Mouse (Mus musculus): ENCODE measurements at regions not wholly inside any gene's neighbourhood (a gene's known extent, or its start where the extent isn't known, plus 50 kb on each side); places are given as distances from the start of the nearest gene placed in this dataset.

DNA sequence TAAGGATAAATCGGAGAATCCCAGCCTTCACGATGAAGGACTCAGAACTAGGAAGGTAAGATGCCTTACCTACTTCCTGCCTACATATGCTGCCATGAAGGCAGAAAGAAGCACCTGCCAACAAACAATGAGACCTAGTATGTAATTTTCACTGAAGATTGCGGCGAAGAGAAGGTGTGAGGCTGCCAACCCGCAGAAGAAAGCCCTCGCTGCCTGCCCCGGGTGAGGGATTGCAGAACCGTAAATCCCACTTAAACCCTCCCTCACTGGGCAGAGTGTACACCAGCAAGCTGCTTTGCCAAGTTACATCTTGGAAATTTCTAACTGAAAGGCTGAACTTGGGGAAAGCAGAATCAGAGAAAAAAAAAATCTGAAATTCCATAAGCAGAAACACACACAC is 458.4 kb upstream of the 4930412O13Rik start:
- H3K9ac ChIP-seq (replicated peaks; ENCODE audit: low read depth, low read length): no peak overlapping the region
- H3K27me3 ChIP-seq (ENCODE audit: control insufficient read depth, insufficient read depth, low read length): no peaks in the 10 kb centered on the region
- ATAC-seq (ENCODE audit: low read depth): no peak
- no peaks in the 10 kb centered on the region for H3K4me1 ChIP-seq (ENCODE audit: control insufficient read depth, insufficient read depth, low read length)
- 69% methylated on average over 8 of the region's 8 CpGs for whole genome bisulfite sequencing
- H3K27ac ChIP-seq (ENCODE audit: low read depth, low read length): no peak overlapping the region
- H3K4me3 ChIP-seq (ENCODE audit: low read depth, low read length): no peak overlapping the region
- no peaks in the 10 kb centered on the region for H3K9me3 ChIP-seq (ENCODE audit: control insufficient read depth, low read length)
- no peaks in the 10 kb centered on the region for H3K36me3 ChIP-seq (ENCODE audit: control insufficient read depth, insufficient read depth, low read length)
- no peak overlapping the region for H3K4me2 ChIP-seq (ENCODE audit: low read depth, low read length)

DNA sequence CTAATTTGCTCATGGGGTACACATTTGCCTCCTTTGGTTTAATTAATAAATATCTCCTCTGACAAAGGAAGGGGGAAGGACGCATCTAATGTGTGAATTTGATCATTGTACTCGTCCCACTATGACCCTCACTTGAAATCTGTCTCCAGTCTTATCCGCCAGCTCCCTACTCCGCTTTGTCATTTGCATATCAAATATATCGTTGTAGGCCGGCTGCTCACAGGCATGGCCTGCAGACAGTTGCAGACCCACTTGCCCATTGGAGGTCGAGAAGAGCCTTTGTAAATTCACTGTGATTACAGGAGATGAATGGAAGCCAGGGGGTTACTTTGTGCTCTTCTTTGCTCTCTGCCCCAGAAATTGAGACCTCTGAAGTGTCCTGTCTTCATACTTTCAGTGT is 457.5 kb upstream of the 4930412O13Rik start:
- Histone ChIP-seq H3K4me1 (ENCODE audit: control insufficient read depth, insufficient read depth, low read length) (no peaks in the 10 kb centered on the region), H3K27ac (ENCODE audit: low read depth, low read length) (no peak overlapping the region), H3K27me3 (ENCODE audit: control insufficient read depth, insufficient read depth, low read length) (no peaks in the 10 kb centered on the region)

DNA sequence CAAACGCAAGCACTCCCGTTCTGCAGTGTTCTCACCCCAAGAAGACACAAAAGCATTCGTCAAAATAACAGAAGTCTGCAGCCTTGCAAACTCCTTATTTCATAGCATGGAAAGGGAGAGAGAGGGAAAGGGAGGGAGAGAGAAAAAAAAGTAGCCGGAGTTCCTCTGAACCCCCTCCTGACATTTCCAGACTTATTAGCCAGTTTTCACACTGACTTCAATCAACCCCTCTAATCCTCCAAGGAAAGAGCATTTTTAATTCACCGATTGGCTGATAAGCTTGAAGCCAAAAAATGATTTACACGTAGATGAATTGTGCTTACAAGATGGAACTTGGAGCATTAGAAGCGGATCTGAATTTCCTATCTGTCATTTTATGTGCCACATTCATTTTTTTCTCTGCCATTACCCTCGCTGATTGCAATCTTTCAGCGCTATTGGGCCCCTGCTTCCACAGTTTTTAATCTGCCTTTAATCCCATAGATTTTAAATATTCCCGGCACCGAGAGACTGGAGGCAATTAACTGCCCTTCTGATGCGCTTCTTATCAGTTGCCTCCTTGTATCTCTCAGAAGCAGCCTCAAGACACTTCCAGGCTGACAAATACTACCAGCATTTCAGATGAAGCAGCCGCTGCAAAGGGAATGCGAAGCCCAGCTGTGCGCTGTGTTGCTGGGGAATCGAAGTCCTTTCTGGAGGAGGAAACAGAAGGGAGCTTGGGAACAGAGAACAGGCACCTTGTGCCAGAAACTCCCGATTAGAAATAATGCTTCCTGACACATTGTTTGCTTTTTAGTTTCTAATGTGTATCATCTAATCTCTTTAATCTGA is 447.7 kb upstream of the 4930412O13Rik start:
- no peaks in the 10 kb centered on the region for H3K27me3 ChIP-seq (ENCODE audit: control insufficient read depth, insufficient read depth, low read length)
- no peak overlapping the region for H3K4me2 ChIP-seq (ENCODE audit: low read depth, low read length)
- no peak overlapping the region; the same call in 1 of the 2 replicates for H3K27ac ChIP-seq (ENCODE audit: low read depth, low read length)
- 39% methylated on average over 17 of the region's 17 CpGs for WGBS
- H3K4me1 ChIP-seq (ENCODE audit: control insufficient read depth, insufficient read depth, low read length): 0 out of 2 replicates have a peak, but pooled peaks cover 3% of the 10 kb centered on the region
- no peaks in the 10 kb centered on the region for H3K36me3 ChIP-seq (ENCODE audit: control insufficient read depth, insufficient read depth, low read length)
- H3K9me3 ChIP-seq (ENCODE audit: control insufficient read depth, low read length): no peaks in the 10 kb centered on the region
- H3K4me3 ChIP-seq (ENCODE audit: low read depth, low read length): no peak overlapping the region
- no peak for ATAC-seq (ENCODE audit: low read depth)
- no peak overlapping the region for H3K9ac ChIP-seq (replicated peaks; ENCODE audit: low read depth, low read length)

More for the DNA sequence above, 457.5 kb upstream of the 4930412O13Rik start:
- no peak for ATAC-seq (ENCODE audit: low read depth)
- H3K9me3 ChIP-seq (ENCODE audit: control insufficient read depth, low read length): no peaks in the 10 kb centered on the region
- no peak overlapping the region for H3K9ac ChIP-seq (replicated peaks; ENCODE audit: low read depth, low read length)
- no peak overlapping the region for H3K4me3 ChIP-seq (ENCODE audit: low read depth, low read length)
- 16% methylated on average over 7 of the region's 7 CpGs for WGBS
- H3K36me3 ChIP-seq (ENCODE audit: control insufficient read depth, insufficient read depth, low read length): no peaks in the 10 kb centered on the region
- H3K4me2 ChIP-seq (ENCODE audit: low read depth, low read length): no peak overlapping the region

DNA sequence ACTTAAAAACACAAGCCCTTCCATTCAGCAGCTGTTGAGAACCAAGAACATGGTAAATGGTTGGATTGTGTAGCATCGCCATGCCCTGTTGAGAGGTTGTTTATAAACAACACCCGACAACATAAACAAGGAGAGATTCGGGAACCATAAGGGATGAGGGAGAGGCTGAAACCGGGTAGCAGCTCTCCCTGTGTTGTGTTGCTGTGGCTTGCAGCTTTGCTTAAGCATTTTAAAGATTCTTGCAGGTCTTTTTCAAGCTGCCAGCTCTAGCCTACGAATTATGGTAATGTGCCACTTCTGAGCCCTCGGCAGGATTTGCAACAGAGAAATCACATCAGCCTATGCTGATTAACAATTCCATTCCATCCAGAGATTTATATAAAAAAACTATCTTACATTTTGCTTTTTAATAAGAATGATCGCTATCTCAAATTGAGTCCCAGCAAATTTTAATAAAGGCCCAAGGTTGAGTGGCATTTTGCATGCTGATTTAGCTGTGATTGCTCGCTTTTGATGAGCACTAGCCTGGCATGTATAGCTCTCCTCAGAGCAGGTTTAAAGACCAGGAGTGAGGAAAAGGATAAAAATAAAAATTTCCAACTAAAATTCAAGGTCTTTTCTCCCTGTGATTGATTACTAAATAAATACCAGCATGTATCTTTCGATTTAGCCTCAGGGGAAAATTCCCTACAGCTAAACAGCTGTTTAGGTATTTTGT is 445.7 kb upstream of the 4930412O13Rik start:
- Histone ChIP-seq H3K9me3 (ENCODE audit: control insufficient read depth, low read length) (no peaks in the 10 kb centered on the region), H3K4me1 (ENCODE audit: control insufficient read depth, insufficient read depth, low read length) (0 out of 2 replicates have a peak, but pooled peaks cover 3% of the 10 kb centered on the region), H3K4me2 (ENCODE audit: low read depth, low read length) (no peak overlapping the region), H3K4me3 (ENCODE audit: low read depth, low read length) (no peak overlapping the region), H3K27me3 (ENCODE audit: control insufficient read depth, insufficient read depth, low read length) (no peaks in the 10 kb centered on the region), H3K36me3 (ENCODE audit: control insufficient read depth, insufficient read depth, low read length) (no peaks in the 10 kb centered on the region), H3K9ac (replicated peaks; ENCODE audit: low read depth, low read length) (no peak overlapping the region), H3K27ac (ENCODE audit: low read depth, low read length) (no peak overlapping the region)
- ATAC-seq (ENCODE audit: low read depth): no peak
- 55% methylated on average over 9 of the region's 9 CpGs for WGBS

DNA sequence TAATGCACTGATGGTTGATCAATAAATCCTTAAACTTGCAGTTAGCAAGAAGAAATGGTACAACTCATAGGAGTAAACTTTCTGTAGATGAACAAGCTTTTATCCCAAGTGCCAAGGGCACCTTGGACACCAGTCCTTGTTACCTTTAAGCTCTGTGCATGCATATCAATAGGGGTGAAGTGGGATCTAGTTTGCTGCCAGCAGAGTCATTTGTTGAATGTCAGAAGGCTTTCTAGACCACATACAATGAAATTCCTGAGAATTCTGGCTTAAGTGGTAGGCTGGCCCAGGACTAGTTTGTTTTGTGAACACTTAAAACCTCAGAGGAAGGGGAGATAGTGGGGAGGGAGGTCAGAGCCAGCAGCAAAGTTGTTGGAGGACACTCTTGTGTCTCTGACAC is 437.9 kb upstream of the 4930412O13Rik start:
- no peak for ATAC-seq (ENCODE audit: low read depth)
- H3K4me2 ChIP-seq (ENCODE audit: low read depth, low read length): no peak overlapping the region
- H3K9ac ChIP-seq (replicated peaks; ENCODE audit: low read depth, low read length): no peak overlapping the region
- H3K36me3 ChIP-seq (ENCODE audit: control insufficient read depth, insufficient read depth, low read length): no peaks in the 10 kb centered on the region
- H3K4me1 ChIP-seq (ENCODE audit: control insufficient read depth, insufficient read depth, low read length): no peaks in the 10 kb centered on the region
- H3K27ac ChIP-seq (ENCODE audit: low read depth, low read length): no peak overlapping the region
- H3K9me3 ChIP-seq (ENCODE audit: control insufficient read depth, low read length): 0 out of 2 replicates have a peak, but pooled peaks cover 4% of the 10 kb centered on the region
- no peak overlapping the region for H3K4me3 ChIP-seq (ENCODE audit: low read depth, low read length)
- H3K27me3 ChIP-seq (ENCODE audit: control insufficient read depth, insufficient read depth, low read length): no peaks in the 10 kb centered on the region

DNA sequence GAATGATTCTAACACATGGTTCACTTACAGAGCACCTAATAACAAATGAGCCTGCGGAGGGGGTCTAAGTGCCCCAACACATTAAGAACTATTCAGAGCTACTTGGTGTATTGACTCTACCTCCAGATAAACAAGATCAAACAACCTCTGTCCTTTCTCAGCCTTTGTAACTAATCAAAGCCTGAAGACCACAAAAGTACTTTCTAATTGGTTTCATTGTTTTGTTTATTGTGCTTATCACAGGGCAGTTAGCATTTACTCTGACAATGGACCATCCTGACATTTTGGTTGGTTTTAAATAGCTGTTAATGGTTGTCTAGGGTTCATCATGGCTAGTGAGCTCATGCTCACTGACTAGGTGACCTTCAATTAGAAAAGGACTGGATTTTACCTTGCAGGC is 435.2 kb upstream of the 4930412O13Rik start:
- Histone ChIP-seq H3K36me3 (ENCODE audit: control insufficient read depth, insufficient read depth, low read length) (no peaks in the 10 kb centered on the region), H3K4me1 (ENCODE audit: control insufficient read depth, insufficient read depth, low read length) (no peaks in the 10 kb centered on the region), H3K9me3 (ENCODE audit: control insufficient read depth, low read length) (0 out of 2 replicates have a peak, but pooled peaks cover 4% of the 10 kb centered on the region), H3K27ac (ENCODE audit: low read depth, low read length) (no peak overlapping the region), H3K4me3 (ENCODE audit: low read depth, low read length) (no peak overlapping the region), H3K9ac (replicated peaks; ENCODE audit: low read depth, low read length) (no peak overlapping the region), H3K4me2 (ENCODE audit: low read depth, low read length) (no peak overlapping the region), H3K27me3 (ENCODE audit: control insufficient read depth, insufficient read depth, low read length) (no peaks in the 10 kb centered on the region)
- ATAC-seq (ENCODE audit: low read depth): no peak
- 36% methylated on average over 1 of the region's 1 CpGs for WGBS

DNA sequence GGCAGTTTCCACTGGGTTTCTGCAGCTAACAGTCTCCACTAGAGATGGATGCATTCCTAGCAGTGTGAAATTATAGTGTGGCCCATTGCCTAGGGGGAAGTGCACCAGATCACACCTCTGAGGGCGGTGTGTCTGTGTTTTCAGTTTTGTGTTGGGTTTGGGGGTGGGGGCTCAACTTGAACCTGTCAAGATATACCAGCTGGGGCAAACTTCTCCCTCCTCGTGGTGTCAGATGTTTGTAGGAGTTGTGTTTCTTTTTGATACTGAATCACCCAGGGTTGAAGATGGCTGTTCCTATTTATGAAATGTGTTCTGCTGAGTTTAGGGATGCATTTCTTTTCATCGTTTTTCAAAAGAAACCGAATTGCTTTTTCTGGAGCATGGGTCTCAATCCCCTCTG is 416.6 kb upstream of the 4930412O13Rik start:
- WGBS: 77% methylated on average over 4 of the region's 4 CpGs

DNA sequence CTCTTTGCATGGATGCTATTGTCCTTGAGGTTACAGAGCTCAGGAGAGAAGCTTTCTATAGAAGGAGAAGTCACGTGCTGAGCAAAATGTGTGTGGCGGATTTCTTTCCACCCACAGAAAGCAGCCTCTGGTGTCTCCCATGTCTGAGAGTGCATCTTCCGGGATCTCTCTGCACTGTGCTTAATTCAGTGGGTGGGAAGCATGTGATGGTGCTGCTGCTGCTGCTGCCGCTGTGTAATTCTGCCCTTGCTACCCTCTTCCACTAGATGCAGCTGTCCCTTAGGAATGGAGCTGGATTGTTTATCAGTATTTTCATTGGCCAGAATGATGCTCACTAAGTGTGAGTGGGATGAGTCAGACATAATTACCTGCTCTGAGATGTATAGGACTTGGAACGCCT is 416.2 kb upstream of the 4930412O13Rik start:
- Histone ChIP-seq H3K27ac (ENCODE audit: low read depth, low read length) (no peak overlapping the region), H3K4me1 (ENCODE audit: control insufficient read depth, insufficient read depth, low read length) (no peaks in the 10 kb centered on the region), H3K4me2 (ENCODE audit: low read depth, low read length) (no peak overlapping the region), H3K36me3 (ENCODE audit: control insufficient read depth, insufficient read depth, low read length) (no peaks in the 10 kb centered on the region), H3K9ac (replicated peaks; ENCODE audit: low read depth, low read length) (no peak overlapping the region), H3K4me3 (ENCODE audit: low read depth, low read length) (no peak overlapping the region), H3K27me3 (ENCODE audit: control insufficient read depth, insufficient read depth, low read length) (no peaks in the 10 kb centered on the region), H3K9me3 (ENCODE audit: control insufficient read depth, low read length) (no peaks in the 10 kb centered on the region)
- 68% methylated on average over 5 of the region's 5 CpGs for WGBS
- peak; percentile 49; the same call in 1 of the 2 replicates for ATAC-seq (ENCODE audit: low read depth)

More for the DNA sequence above, 416.6 kb upstream of the 4930412O13Rik start:
- no peaks in the 10 kb centered on the region for H3K36me3 ChIP-seq (ENCODE audit: control insufficient read depth, insufficient read depth, low read length)
- H3K4me3 ChIP-seq (ENCODE audit: low read depth, low read length): no peak overlapping the region
- no peak overlapping the region for H3K4me2 ChIP-seq (ENCODE audit: low read depth, low read length)
- H3K9me3 ChIP-seq (ENCODE audit: control insufficient read depth, low read length): no peaks in the 10 kb centered on the region
- H3K27me3 ChIP-seq (ENCODE audit: control insufficient read depth, insufficient read depth, low read length): no peaks in the 10 kb centered on the region
- no peak for ATAC-seq (ENCODE audit: low read depth)
- H3K27ac ChIP-seq (ENCODE audit: low read depth, low read length): no peak overlapping the region
- H3K9ac ChIP-seq (replicated peaks; ENCODE audit: low read depth, low read length): no peak overlapping the region
- H3K4me1 ChIP-seq (ENCODE audit: control insufficient read depth, insufficient read depth, low read length): no peaks in the 10 kb centered on the region

DNA sequence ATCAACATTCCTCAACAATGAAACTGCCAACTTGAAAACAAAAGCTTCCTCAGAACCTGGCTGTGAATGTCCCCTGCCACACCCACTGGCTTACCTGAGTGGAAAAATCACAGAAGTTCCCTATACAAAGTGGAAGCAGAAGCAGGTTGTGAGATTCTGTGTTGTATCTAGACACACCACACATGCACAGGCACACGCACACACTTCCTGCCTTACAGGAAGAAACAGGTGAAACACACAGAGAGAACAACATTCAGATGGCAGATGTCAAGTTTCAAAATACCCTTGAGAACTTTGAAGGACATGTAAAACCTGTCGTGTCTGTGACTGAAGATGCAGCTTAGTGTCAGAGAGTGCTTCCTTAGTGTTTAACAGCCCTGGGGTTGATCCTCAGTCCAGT is 413.5 kb upstream of the 4930412O13Rik start:
- Histone ChIP-seq H3K27me3 (ENCODE audit: control insufficient read depth, insufficient read depth, low read length) (no peaks in the 10 kb centered on the region), H3K4me1 (ENCODE audit: control insufficient read depth, insufficient read depth, low read length) (no peaks in the 10 kb centered on the region), H3K27ac (ENCODE audit: low read depth, low read length) (no peak overlapping the region), H3K36me3 (ENCODE audit: control insufficient read depth, insufficient read depth, low read length) (no peaks in the 10 kb centered on the region), H3K4me3 (ENCODE audit: low read depth, low read length) (no peak overlapping the region), H3K9me3 (ENCODE audit: control insufficient read depth, low read length) (no peaks in the 10 kb centered on the region), H3K9ac (replicated peaks; ENCODE audit: low read depth, low read length) (no peak overlapping the region), H3K4me2 (ENCODE audit: low read depth, low read length) (no peak overlapping the region)
- 90% methylated on average over 2 of the region's 2 CpGs for WGBS
- ATAC-seq (ENCODE audit: low read depth): no peak
